Mouse (Mus musculus): ENCODE measurements around the gene Celf2.
A peak's percentile ranks its signal among the peaks of the same experiment; 100 is the strongest.

Celf2 gene

DNA sequence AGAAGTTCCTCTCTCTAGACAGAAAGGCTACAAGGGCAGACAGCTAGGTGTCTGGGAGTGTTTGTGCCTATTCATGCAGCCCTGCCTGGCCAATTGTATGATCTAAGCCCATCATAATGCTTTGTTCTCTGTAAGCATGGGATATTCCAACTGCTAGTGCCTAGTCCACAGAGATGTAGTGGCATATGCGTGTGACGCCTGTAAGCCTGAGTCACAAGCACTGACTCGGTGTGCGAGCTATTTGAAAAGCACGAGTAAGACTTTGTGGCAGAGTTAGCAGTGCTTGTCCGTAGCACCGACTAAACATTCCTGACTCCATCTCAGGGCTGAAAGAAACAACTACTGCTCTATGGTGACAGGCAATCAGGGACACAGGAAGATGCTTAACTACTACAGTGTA is 960.1 kb downstream of the Celf2 start:
- DNase-seq (ENCODE audit: low spot score in 2 of 2), result no peak

DNA sequence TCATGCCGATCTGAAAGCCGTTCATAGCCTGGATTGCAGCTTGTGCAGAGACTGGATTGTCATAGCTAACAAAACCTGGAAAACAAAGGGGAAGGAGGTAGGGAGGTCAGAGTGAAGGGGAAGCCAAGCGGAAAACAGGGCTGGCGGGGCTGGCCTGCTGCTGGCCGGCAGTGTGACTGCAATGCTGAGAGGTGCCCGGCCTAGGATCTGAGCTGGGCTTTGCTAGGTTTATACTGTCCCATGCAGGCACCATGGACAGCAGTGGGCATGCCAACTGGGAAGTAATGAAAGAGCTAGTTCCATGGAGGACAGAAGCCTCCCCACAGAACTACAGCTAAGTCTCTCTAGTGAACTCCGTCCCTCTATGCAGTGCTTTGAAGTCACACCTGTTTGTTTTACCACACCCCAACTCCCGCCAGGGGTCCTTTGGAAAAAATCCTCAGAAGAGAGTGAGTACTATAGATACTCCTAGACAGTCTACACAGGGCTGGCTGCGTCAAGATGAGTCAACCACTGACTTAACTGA is 962.2 kb downstream of the Celf2 start:
- no peak for DNase-seq (ENCODE audit: low spot score in 2 of 2)

DNA sequence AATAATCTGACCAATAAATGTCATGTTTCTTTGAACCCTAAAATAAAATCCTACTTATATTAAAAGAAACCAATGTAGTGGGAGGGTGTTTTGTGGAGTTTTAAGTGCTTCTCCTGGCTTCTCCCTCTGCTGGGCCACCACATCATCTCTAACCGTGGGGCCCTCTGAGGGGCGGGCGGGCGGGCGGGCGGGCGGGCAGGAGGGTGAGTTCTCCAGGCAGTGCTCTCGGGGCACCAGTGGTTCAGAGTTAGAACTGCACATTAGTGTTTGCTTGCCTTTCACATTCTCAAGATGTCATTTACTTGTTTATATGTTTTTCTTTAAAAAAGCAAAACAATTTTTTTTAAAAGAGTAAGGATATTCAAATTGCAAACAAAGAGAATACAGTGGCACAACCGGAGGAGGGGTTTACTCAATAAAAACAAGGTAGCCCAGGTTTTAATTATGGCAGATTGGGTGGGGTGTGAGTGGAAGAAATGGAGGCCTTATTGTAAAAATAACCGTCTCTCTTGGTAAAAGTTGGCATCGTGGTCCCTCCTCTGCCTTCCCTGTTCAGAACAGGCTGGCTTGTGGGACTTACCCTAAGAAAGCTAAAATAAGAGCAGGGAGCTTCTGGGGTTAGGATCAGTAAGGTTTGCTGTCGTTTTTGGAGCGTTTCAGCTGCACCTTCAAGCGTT is 962.8 kb downstream of the Celf2 start:
- no peak for DNase-seq (ENCODE audit: low spot score in 2 of 2)

DNA sequence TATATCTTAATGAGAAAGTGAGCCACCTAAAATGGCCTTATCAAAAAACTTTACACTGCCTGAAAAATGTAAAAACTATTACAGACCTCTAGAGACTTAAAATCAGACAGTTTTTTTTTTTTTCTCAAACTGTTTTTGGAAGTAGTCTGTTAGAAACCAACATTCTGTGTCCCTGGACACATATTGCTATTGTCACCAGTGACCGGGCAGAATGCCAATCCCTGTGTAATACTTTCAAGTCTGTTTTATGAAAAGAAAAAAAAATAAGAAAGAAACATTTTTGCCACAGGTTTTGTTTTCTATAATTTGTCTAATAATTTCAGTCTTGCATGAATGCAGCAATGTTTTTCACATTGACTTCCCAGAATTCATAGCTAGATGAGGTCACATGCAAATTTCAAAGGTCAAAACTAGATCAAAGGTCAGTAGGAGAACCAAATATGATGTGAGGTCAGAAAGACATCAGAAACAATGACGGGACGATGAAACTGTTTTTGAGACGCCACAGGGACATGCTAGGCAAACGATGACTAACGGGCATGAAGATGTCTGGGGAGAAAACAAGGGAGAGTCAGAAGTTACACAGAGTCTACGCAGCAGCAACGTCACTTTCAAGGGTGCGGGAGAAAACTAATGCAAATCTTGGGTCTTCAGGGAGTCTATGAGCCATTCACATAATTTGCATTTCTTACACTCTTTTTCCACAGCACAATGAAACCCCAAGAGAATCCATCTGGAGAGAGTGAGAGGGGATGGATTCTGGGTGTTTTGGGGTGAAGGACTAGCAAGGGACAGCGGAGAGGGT is 964.0 kb downstream of the Celf2 start:
- DNase-seq (ENCODE audit: low spot score in 2 of 2), result no peak

DNA sequence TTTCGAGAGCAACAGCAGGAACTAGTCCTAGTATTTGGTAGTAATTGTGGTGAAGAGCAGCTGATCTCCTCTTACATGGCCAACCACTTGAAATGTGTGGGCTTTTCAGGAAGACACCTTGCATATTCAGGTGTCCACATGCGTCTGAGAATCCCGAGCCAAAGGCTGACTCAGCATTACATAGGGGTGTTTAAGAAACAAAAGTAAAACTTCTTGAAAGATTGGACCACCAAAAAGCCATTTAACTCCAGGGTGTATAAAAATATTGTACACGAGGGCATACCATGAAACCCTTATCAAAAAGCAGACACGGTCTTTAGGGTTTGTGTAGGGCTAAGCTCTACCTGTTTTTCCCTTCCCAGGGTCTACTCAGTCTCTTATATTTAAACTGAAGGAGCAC is 965.7 kb downstream of the Celf2 start:
- DNase-seq (ENCODE audit: low spot score in 2 of 2), result no peak

DNA sequence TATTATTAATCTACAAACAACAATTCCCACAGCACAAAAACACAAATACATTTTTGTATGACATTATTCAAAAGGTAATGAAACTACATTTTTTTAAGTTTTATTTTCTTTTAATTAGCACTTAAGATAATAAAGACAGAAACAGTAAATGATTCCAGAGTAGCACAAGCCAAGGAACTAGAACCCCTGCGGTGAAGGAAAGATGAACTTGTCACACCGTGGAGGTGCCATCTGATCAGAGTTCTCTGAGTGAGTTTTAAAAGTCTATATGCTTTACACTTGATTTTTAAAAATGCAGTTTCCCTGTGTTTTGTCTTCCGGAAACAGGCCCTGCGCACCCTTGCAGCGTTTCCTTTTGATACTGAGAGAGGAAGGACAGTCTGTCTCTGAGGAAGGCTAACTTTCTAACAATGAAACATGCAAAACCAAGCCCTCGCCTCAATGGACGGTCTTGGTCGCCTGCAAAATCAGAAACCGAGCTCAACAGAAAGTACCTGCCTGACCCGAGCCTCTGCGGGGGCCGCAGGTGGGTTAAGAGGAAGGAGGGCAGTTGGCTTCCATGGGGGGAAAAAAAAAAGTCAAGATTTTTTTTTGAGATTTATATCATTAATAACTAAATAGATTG is 966.7 kb downstream of the Celf2 start:
- no peak for DNase-seq (ENCODE audit: low spot score in 2 of 2)

DNA sequence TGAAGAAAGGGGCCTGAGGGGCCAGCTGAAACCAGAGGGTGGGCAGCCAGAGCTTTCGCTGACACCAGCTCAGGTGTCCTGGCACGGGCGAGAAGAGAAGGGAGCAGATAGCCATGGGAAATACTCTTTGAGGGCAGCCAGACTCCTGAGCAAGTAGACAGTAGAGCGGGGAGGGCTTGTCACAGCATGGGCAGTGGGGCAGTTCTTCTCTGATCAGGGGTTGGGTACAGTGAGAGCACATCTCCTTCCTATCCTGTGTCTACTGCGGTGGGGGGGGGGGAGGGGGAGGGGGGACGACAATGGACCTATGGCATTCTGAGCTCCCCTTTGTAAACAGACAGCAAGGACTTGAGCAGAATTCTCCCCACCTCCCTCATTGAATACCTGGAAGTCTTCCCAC is 968.5 kb downstream of the Celf2 start:
- no peak for DNase-seq (ENCODE audit: low spot score in 2 of 2)

DNA sequence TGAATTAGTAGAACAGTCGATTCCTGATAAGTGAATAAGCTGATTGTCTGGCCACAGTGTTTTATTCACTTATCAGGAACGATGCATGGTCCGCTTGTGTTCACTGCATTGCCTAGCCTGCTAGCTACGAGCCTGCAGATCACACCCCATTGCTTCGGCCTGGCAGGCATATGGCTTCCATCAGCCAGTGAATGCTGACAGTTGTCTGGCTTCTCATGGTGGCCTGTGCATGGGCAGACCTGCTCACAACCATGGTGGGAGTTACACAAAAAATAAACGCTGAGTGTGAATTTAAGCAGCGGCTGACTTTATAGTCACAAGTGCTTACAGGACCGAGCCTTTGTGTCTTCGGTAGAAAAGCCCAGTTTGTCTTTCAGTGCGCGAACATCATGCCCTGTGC is 969.3 kb downstream of the Celf2 start:
- no peak for DNase-seq (ENCODE audit: low spot score in 2 of 2)

DNA sequence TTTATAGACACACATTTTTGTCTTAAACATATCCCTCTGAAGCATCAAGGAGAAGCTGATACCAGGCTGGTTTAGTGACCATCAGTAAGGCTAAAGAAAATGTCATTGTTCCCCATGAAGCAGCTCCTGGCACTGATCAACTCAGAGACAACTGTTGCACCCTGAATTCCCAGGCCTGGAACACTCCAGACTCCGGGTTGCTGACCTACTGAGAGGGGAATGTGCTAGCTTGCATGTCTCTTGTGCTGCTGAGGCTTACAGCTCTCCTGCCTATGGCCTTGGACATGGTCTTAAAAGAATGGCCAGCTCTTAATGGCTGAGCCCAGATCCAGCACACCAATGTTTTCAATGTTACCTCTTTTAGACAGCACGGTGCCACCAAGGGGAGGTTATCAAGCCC is 970.9 kb downstream of the Celf2 start:
- DNase-seq (ENCODE audit: low spot score in 2 of 2), result no peak

DNA sequence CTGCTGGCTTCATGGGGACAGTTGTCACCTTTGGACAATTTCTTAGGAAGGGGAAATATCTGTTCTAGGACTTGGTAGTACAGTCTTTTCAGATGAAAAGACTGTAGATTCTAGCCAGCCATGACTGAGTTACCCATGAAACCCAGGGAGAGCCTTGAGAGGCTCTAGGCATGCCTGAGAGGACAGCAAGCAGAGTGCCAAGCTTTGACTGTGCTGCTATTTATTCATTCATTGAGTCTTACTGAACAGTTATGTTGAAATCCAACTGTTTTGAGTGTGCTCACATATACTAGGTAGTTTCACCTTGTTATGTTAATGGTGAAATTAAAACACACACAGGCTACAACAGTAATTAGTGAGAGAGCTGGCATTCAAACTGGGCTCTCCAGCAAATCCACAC is 971.3 kb downstream of the Celf2 start:
- no peak for DNase-seq (ENCODE audit: low spot score in 2 of 2)

DNA sequence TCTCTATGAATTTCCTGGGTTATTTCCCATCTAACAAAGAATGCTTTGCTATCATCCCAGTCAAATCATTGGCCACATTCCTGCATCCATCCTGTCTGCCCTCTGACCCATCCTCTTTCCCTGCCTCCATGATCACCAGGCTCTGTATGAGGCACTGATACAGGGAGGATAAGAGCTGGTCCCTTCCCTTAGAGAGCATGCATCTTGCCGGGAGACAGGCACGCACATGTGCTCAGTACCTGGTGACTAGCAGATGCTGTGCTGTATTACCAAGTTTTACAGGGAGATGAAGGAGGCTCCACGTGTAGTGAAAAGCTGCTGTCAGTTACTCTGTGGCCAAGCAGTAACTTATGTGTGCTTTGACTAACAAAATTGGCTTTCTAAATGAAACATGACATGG is 972.0 kb downstream of the Celf2 start:
- peak in 1 of 2 experiments; percentile 9 for DNase-seq (ENCODE audit: low spot score in 2 of 2)

DNA sequence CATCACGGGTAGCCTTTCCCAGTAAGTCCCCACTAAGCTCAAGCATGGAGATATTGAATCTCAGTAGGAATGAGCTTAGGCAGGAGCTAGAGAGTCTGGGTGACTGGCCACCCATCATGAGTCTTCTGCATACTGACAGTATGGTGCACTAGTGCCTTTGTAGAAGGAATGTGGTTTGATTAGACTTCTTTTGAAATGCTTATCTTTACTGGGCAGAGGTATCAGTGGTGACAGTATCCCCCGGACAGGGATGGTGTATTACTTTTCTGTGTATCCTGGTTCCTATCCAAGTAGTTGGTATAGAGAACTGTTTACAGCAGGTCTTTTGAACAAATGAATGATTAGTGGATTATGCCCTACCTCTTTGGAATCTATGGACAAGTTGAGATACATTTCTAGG is 973.0 kb downstream of the Celf2 start:
- DNase-seq (ENCODE audit: low spot score in 2 of 2), result no peak

DNA sequence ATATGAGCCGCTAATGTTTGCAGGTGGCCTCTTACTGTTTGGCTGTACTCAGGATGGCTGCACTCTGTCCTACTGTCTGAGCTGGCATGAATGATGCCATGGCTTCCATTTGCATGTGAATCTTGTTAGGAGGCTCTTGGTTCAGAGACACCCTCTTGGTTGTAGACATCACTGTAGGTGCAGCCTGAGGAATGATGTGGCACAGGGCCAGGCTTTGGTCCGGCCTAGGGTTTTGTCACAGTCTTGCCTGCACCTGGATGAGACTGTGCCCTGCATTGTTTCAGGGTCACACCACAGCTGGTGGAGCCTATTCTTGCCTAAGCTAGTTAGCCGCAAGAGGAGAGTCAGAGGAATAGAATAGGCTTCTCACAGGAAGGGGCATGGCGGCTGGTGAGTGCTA is 977.0 kb downstream of the Celf2 start:
- no peak for DNase-seq (ENCODE audit: low spot score in 2 of 2)

DNA sequence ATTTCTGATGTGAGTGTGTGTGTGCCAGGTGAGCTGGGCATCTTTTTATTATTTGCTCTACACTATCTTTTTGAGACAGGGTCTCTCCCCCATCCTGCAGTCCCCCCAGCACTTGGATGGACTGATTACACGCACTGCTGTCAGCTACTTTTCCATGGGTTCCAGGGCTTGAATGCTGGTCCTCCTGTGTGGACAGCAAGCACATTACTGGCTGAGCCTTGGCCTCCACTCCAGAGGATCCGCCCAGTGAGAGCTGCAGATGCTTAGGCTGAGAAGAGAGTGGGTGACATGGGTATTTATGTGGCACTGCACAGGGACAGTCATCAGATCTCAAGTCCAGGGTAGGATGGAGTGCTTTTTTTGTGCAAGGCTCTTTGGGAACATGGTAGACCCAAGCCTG is 981.3 kb downstream of the Celf2 start:
- no peak for DNase-seq (ENCODE audit: low spot score in 2 of 2)

DNA sequence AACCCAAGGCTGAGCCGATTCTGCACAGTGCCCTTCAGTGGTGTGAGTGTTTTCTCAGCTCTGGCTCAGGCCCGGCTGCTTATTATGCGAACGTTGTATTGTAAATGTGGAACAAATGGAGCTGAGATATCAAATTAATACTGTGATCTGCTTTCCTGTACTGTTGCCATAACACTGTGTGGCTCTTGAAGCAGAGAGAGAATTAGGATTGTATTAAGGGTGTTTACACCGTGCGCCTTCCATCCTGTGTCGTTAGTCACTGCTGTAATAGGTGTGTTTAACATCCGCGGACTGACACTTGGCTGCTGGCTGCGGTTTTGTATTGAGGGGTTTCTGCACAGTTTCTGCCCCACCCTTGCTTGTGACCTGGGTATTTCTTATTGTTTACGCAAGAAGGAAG is 982.5 kb downstream of the Celf2 start:
- no peak for DNase-seq (ENCODE audit: low spot score in 2 of 2)

DNA sequence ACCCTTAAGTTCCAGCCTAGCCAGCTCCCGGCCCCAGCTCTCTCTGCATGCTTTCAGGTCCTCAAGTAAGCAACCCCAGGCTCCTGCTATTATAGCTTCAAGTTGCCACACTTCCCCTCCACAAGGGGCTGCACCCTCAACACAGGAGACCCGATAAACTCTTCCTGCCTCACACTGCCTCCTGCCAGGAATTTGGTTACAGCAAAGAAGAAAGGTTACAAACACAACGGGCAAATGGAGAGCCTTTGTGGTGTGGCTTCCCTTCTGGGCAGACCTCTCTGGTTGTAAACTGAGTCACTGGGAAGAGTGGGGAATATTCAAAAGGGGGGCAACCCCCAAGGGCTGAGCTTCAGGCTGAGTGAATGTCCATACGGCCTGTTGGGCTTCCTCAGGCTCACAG is 983.1 kb downstream of the Celf2 start:
- DNase-seq (ENCODE audit: low spot score in 2 of 2), result no peak

DNA sequence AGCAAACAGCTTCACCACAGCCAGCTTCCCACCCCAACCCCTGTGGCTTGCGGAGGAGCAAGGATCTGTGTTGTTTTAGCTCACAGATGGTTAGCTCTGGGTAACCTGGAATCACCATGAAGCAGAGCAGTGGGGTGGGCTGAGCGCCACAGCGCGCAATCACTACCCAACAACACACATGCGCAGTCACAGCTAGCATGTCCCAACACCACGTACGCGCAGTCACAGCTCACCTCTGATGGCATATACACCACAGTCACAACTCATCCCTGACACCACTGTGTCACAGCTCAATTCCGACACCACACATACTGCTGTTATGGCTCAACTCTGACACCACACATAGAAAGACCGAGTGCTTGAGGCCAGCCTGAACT is 985.5 kb downstream of the Celf2 start:
- DNase-seq (ENCODE audit: low spot score in 2 of 2), result peak in 1 of 2 experiments; percentile 7

DNA sequence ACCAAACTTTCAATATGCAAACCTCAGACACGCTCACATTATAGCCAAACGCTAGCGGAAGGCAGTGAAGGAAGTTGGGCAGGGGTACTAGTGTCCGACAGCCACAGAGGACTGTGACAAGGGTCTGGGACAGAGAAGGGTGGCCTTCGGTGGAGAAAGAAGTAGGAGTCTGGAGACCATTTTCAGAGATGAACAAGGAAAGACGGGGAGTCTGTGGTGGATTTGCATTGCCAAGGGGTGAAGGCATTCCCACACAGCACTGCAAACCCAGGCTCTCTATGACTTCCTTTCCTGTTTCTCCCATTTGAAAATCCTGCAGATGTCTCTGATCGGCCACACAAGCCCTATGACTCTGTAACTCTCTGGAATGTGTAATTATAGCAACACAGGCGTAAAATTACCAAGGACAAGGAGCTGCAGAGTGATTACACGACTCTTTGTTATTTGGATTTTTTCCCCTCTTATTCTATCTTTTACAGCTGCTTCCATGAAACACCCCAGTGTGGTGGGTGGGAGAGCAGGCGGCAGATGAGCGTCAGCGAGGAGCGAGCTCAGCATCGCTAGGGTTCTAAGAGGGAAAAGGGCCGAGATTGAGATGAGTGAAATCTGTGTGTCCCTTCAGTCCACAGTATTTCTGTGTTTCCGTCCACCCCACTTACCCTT is 986.0 kb downstream of the Celf2 start:
- peak in 1 of 2 experiments; percentile 30 for DNase-seq (ENCODE audit: low spot score in 2 of 2)

DNA sequence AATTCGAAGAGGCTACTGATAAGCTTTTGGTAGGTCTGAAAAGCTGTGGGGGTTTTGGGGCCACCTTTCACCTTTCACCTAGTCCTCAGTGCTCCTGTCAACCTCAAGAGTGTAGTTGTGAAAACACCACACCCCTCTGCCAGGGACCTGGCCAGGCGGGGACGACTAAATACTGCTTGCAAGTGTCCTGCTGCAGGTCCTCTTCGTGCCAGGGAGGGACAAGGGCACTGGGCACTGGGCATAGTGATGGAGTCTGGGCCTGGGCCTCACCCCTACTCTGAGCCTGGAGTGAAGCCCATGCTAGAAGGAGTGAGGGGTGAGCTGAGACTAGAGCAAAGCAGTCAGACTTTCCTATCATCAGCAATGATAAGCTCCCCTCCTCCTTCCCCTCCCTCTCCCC is 987.0 kb downstream of the Celf2 start:
- peak in 1 of 2 experiments; percentile 55 for DNase-seq (ENCODE audit: low spot score in 2 of 2)

DNA sequence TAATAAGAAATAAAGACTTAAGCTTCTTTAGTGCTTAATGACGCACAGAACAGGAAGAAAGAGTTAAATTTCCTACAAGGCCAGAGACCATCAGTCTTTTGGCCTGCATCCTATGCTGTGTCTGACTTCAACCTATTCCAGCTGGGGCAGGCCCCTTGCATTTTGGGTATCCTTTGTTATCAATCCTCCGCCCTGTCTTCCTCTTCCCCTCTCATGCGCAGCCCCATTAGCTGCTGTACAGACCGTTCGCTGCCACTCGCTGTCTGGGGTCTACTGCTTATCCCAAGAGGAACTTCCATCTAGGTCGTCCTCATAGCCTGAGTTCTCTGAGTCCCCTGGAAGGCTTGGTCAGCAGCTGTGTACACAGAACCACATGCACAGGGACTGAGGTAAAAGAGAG is 996.2 kb downstream of the Celf2 start:
- DNase-seq (ENCODE audit: low spot score in 2 of 2), result peak in 1 of 2 experiments; percentile 48

DNA sequence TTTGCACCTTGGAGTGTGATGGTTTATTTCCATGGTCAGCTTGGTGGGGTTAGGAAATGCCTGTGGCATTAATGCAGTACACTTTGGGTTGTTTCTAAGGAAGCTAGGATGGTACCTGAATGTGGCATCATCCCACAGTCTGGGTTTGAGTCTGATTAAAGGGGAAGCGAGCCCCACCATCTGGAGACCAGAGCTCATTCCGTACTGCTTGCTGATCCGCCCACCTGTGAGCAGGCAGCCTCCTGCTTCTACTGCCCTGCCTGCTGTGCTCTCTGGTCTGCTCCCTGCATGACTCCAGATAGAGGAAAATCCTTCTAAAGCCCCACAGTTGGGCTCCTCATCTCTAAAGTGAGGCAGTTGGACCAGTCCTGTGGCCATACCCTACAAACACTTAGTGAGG is 1002.3 kb downstream of the Celf2 start:
- DNase-seq (ENCODE audit: low spot score in 2 of 2), result no peak
